Mouse (Mus musculus) kidney, adult 2 months (tissue): Measurements from ENCODE around the gene Rhobtb1.

ENCODE experiments used
- CTCF ChIP-seq: fragments of 200-500 bp; conservative IDR thresholded peaks from 2 replicates; pipeline ENCODE4 v1.5.1; 2011; ENCODE audit warnings: low read depth, mild to moderate bottlenecking, control low read depth, low read length, moderate library complexity, mixed read lengths; ENCODE audit not compliant: insufficient read depth, insufficient read length
- POLR2A ChIP-seq: fragments of 200-500 bp; IDR thresholded peaks from one replicate; pipeline ENCODE4 v1.6.1; 2011; ENCODE audit warnings: low read depth, low read length, control low read depth

- TF ChIP-seq CTCF (no peak), POLR2A (no peak)
Measured at GRCm38 (mm10) chr10:69238311-69238710, 87.1 kb downstream of the Rhobtb1 start.
